Mouse (Mus musculus) myocyte (in vitro differentiated cells): ENCODE measurements at regions not wholly inside any gene's neighbourhood (a gene's known extent, or its start where the extent isn't known, plus 50 kb on each side); places are given as distances from the start of the nearest gene placed in this dataset.

Experiments
- CEBPB ChIP-seq: IDR thresholded peaks from 2 replicates; pipeline ENCODE4 v1.6.1; 2011; ENCODE audit warnings: mild to moderate bottlenecking, moderate library complexity; ENCODE audit not compliant: poor library complexity, insufficient read depth, severe bottlenecking
- E2F4 ChIP-seq: IDR thresholded peaks from one replicate; pipeline ENCODE4 v1.6.1; 2011; ENCODE audit warnings: mild to moderate bottlenecking, control low read depth, moderate library complexity; ENCODE audit not compliant: insufficient read depth
- MAX ChIP-seq: IDR thresholded peaks from one replicate; pipeline ENCODE4 v1.6.1; 2011; ENCODE audit warnings: low read depth, mild to moderate bottlenecking, control low read depth
- MYOG ChIP-seq, 3 experiments: IDR thresholded peaks; one replicate each; pipeline ENCODE4 v1.6.1; 2011; ENCODE audit warnings: control low read depth in 2 of 3, low read depth in 2 of 3, mild to moderate bottlenecking in 2 of 3; ENCODE audit not compliant: insufficient read length in 2 of 3, control insufficient read depth in 1 of 3, insufficient read depth in 1 of 3
- POLR2A ChIP-seq: IDR thresholded peaks from one replicate; pipeline ENCODE4 v1.6.1; 2011; ENCODE audit warnings: low read depth, mild to moderate bottlenecking, control low read depth, moderate library complexity; ENCODE audit not compliant: insufficient read length
- POLR2AphosphoS2 ChIP-seq: IDR thresholded peaks from one replicate; pipeline ENCODE4 v1.6.1; 2011; ENCODE audit warnings: low read depth, control low read depth; ENCODE audit not compliant: insufficient read length
- SRF ChIP-seq: IDR thresholded peaks from one replicate; pipeline ENCODE4 v1.6.1; 2011; ENCODE audit warnings: low read depth; ENCODE audit not compliant: control insufficient read depth, insufficient read length
- TCF12 ChIP-seq: IDR thresholded peaks from one replicate; pipeline ENCODE4 v1.6.1; 2011; ENCODE audit warnings: mild to moderate bottlenecking, control low read depth; ENCODE audit not compliant: poor library complexity, insufficient read depth, severe bottlenecking
- TCF3 ChIP-seq: IDR thresholded peaks from one replicate; pipeline ENCODE4 v1.6.1; 2011; ENCODE audit warnings: low read depth, control low read depth; ENCODE audit not compliant: insufficient read length
- USF1 ChIP-seq: IDR thresholded peaks from one replicate; pipeline ENCODE4 v1.6.1; 2011; ENCODE audit warnings: low read depth, mild to moderate bottlenecking, control low read depth, moderate library complexity

DNA sequence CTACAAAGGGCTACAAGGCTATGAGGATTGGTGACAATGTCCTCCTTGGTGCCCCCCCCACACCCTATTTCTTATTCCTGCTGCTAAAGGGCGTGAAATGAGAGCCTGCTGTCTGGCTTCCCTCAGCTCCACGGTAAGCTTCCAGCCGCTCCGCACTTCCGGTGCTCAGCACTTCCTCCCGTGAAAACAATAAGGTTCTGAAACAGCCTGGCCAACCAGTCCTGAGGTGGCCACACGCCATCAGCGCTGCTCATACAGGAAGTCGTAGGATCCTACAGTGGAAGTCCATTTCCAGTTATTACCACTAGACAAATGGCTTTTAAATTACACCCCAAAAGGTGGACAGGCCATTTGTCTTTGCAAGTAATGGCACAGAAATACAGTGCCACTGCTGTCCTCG lies 188.8 kb upstream of the Six2 start:
- TF ChIP-seq POLR2A, result no peak
- no peak for TF ChIP-seq POLR2AphosphoS2
- no peak for TF ChIP-seq MYOG (IDR thresholded peaks at IDR 0.05; ENCODE audit: control insufficient read depth in 1 of 3, insufficient read depth in 1 of 3, insufficient read length in 2 of 3, low read depth in 2 of 3)
- TF ChIP-seq E2F4, result no peak
- TF ChIP-seq TCF12, result no peak
- no peak for TF ChIP-seq CEBPB
- no peak for TF ChIP-seq USF1
- no peak for TF ChIP-seq MAX
- TF ChIP-seq TCF3, result no peak
- no peak for TF ChIP-seq SRF
